In genomic region chr1:133321267-133321925, GRCm38 (mm10) we compare ENCODE assay signal across 22 mouse cellular contexts. TPM values are rescaled to one million over a fixed set of nuclear protein-coding genes. Genes with fewer than 3 reads are reported as not detected.
A peak's percentile ranks its signal among the peaks of the same experiment; 100 is the strongest.
DNase-seq lines count a peak whose midpoint lies in the region; ATAC-seq and TF ChIP-seq lines count a peak whose summit lies in the region.
"Had no signal": no experiment of that assay in that cellular context is flagged by ENCODE, and none has a peak within 500 bp of the region (broad histone marks: within the 10 kb centered on the region; RNA-seq: fewer than 3 reads in every experiment).

Kiss1 (plus strand) TSS chr1:133321875.

- ATAC-seq in frontal cortex, adult (ENCODE audit: low TSS enrichment): peak; percentile 63
- peak; percentile 53 for ATAC-seq in midbrain, embryonic 13.5 days
- ATAC-seq in midbrain, embryonic 16.5 days: no peak
- peak; percentile 32 for ATAC-seq in forebrain, postnatal 0 days

- no peaks in the 10 kb centered on the region for H3K9me3 ChIP-seq in midbrain, embryonic 13.5 days
- no peaks in the 10 kb centered on the region for H3K9me3 ChIP-seq in midbrain, embryonic 16.5 days (replicated peaks; ENCODE audit: control insufficient read depth, low read length, poor library complexity, severe bottlenecking)
- no peaks in the 10 kb centered on the region for H3K9me3 ChIP-seq in forebrain, postnatal 0 days (ENCODE audit: low read length)
- H3K9me3 ChIP-seq: embryonic facial prominence, embryonic 15.5 days; limb, embryonic 12.5 days; liver, embryonic 15.5 days had no signal

- no peak for DNase-seq in frontal cortex, postnatal 25 days (ENCODE audit: low spot score in 2 of 2)
- peak; percentile 27 for DNase-seq in forebrain, postnatal 0 days
- peak; percentile 69 for DNase-seq in lung, postnatal 10 days
- DNase-seq in right cerebral cortex, adult 18-20 months: no peak
- no peak for DNase-seq in gastrocnemius, postnatal 14 days
- DNase-seq: cerebellum, adult 2 months; kidney, adult 18-20 months; kidney, postnatal 14 days had no signal

- H3K27me3 ChIP-seq in midbrain, embryonic 13.5 days: peaks cover 4% of the 10 kb centered on the region; the same call in 1 of the 2 replicates
- no peaks in the 10 kb centered on the region for H3K27me3 ChIP-seq in midbrain, embryonic 16.5 days (ENCODE audit: control insufficient read depth, insufficient read depth, low read depth, low read length)
- H3K27me3 ChIP-seq in forebrain, postnatal 0 days (ENCODE audit: insufficient read depth, low read length): no peaks in the 10 kb centered on the region
- H3K27me3 ChIP-seq: embryonic facial prominence, embryonic 15.5 days; limb, embryonic 12.5 days; liver, embryonic 15.5 days had no signal

- H3K9ac ChIP-seq in midbrain, embryonic 13.5 days (replicated peaks): no peak within 1 kb of the TSS
- H3K9ac ChIP-seq in midbrain, embryonic 16.5 days (ENCODE audit: low read depth, low read length): no peak within 1 kb of the TSS
- H3K9ac ChIP-seq in forebrain, postnatal 0 days: no peak within 1 kb of the TSS
- H3K9ac ChIP-seq: embryonic facial prominence, embryonic 15.5 days; limb, embryonic 12.5 days; liver, embryonic 15.5 days had no signal

- H3K27ac ChIP-seq in midbrain, embryonic 13.5 days: no peak within 1 kb of the TSS
- H3K27ac ChIP-seq in midbrain, embryonic 16.5 days (ENCODE audit: low read length): no peak within 1 kb of the TSS
- no peak within 1 kb of the TSS for H3K27ac ChIP-seq in forebrain, postnatal 0 days (ENCODE audit: low read depth, low read length)
- H3K27ac ChIP-seq: embryonic facial prominence, embryonic 15.5 days; left cerebral cortex, adult 2 months; limb, embryonic 12.5 days; liver, embryonic 15.5 days had no signal

- H3K4me3 ChIP-seq in midbrain, embryonic 13.5 days (replicated peaks): no peak within 1 kb of the TSS
- no peak within 1 kb of the TSS for H3K4me3 ChIP-seq in midbrain, embryonic 16.5 days (ENCODE audit: low read depth, low read length)
- no peak within 1 kb of the TSS for H3K4me3 ChIP-seq in forebrain, postnatal 0 days (ENCODE audit: low read depth, low read length)
- H3K4me3 ChIP-seq: embryonic facial prominence, embryonic 15.5 days; left cerebral cortex, adult 2 months; limb, embryonic 12.5 days; liver, embryonic 15.5 days had no signal

- peaks cover 6% of the 10 kb centered on the region; the same call in 1 of the 2 replicates for H3K4me1 ChIP-seq in midbrain, embryonic 13.5 days (replicated peaks)
- H3K4me1 ChIP-seq in midbrain, embryonic 16.5 days (ENCODE audit: control insufficient read depth, insufficient read depth, low read length): no peaks in the 10 kb centered on the region
- no peaks in the 10 kb centered on the region for H3K4me1 ChIP-seq in forebrain, postnatal 0 days (ENCODE audit: insufficient read depth)
- H3K4me1 ChIP-seq: embryonic facial prominence, embryonic 15.5 days; liver, embryonic 15.5 days had no signal

- no peak within 1 kb of the TSS for H3K4me2 ChIP-seq in midbrain, embryonic 13.5 days (replicated peaks)
- no peak within 1 kb of the TSS for H3K4me2 ChIP-seq in midbrain, embryonic 16.5 days (ENCODE audit: low read length)
- no peak within 1 kb of the TSS for H3K4me2 ChIP-seq in forebrain, postnatal 0 days (ENCODE audit: low read depth)
- H3K4me2 ChIP-seq: embryonic facial prominence, embryonic 15.5 days; limb, embryonic 12.5 days; liver, embryonic 15.5 days had no signal

- no peaks in the 10 kb centered on the region for H3K36me3 ChIP-seq in midbrain, embryonic 13.5 days
- no peaks in the 10 kb centered on the region for H3K36me3 ChIP-seq in midbrain, embryonic 16.5 days (ENCODE audit: control insufficient read depth, insufficient read depth, low read length)
- H3K36me3 ChIP-seq in forebrain, postnatal 0 days (ENCODE audit: insufficient read depth): no peaks in the 10 kb centered on the region
- H3K36me3 ChIP-seq: embryonic facial prominence, embryonic 15.5 days; limb, embryonic 12.5 days; liver, embryonic 15.5 days had no signal

- WGBS in midbrain, embryonic 13.5 days: 77% methylated on average over 13 of the region's 13 CpGs
- WGBS in midbrain, embryonic 16.5 days: 77% methylated on average over 13 of the region's 13 CpGs
- WGBS in forebrain, postnatal 0 days: 73% methylated on average over 13 of the region's 13 CpGs

- intact Hi-C loops in gastrocnemius, postnatal 14 days (cut with DNase I; ENCODE audit: low total_unique reads): no loop called here

- TF ChIP-seq CTCF in forebrain, postnatal 0 days (IDR thresholded peaks at IDR 0.05; ENCODE audit: low read depth): no peak

RNA-seq across cellular contexts. Expression of gene Kiss1, which starts in this region (rescaled TPM):
- not detected in 2 replicates for polyA plus RNA-seq in midbrain, embryonic 13.5 days (2015; fragmentation: Nextera tagmentation; extraction: Ambion mirVana)
- polyA plus RNA-seq in midbrain, embryonic 16.5 days (2015; fragmentation: Nextera tagmentation; extraction: Ambion mirVana): not detected in 2 replicates
- total RNA-seq in forebrain, postnatal 0 days (2014; rRNA removed): not detected in 2 replicates
- polyA plus RNA-seq in forebrain, postnatal 0 days (2015; fragmentation: Nextera tagmentation; extraction: Ambion mirVana): not detected in 2 replicates
- total RNA-seq in gastrocnemius, postnatal 14 days (2021): not detected
- total RNA-seq: hematopoietic stem cell, adult 5-6 weeks; megakaryocyte-erythroid progenitor cell, adult 5-6 weeks had no signal
- polyA plus RNA-seq: C2C12; cerebellum, adult 2 months; cortical plate, adult 2 months; gonadal fat pad, adult 2 months; heart, embryonic 14.5 days; limb, embryonic 12.5 days; liver, embryonic 15.5 days; small intestine, adult 2 months had no signal

Comparison
In these comparisons a context has a peak if more than half of its experiments do, and no peak if none do; other contexts are left out.
1. Peak in ATAC-seq in midbrain, embryonic 13.5 days; RNA of the gene not detected or under 1 TPM.
2. Peak in DNase-seq and ATAC-seq in forebrain, postnatal 0 days; RNA of the gene not detected or under 1 TPM.